Mouse (Mus musculus): ENCODE measurements around the gene Acot8.

Acot8 gene

DNA sequence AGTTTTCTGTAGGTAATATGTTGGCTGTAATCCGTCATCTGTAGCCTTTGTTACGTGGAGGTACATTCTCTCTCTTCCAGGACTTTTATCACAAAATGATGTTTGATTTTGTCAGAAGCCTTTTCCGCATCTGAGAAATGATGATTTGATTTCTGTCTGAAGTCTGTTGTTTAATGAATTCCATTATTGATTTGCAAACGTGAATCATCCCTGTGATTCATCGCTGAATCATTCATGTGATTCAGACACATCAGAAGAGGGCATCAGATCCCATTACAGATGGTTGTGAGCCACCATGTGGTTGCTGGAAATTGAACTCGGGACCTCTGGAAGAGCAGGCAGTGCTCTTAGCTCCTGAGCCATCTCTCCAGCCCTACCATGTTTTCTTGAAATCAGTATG lies 55.7 kb downstream of the Acot8 start:
- no peak for DNase-seq

DNA sequence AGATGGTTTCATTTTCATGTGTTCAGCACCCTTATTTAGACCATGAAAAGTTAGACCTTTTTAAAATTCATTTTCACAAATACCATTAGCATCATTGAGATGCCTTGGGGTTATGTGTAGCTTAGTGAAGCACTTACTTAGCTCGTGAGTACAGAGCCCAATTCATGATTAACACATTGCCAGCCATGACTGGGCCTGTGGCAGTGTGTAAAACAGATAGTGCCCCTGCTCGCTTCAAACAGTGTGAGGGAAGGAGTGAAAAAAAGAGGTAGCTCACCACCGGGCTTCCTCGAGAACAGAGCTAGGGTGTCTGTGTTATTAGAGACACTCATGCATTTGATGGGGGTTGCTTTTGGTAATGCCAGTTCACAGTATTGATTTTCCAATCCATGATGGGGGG lies 56.5 kb downstream of the Acot8 start:
- no peak for DNase-seq

DNA sequence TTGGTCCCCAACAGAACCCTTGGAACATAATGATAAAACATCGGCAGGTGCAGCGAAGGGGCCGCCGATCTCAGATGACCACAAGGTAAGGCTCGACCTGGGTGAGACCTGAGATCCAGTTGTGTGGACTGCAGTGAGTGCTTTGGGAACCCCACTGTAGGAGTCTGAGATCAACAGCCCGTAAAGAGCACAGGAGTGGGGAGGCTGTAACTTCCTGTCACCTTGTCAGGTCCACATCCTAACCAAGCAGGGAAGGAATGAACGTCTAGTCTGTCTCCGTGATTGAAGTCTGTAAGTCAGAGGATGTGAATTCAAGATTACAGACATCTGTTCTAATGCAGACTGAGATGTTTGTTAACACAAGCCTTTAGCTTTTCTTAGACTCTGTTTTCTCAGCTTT lies 58.0 kb downstream of the Acot8 start:
- no peak for DNase-seq

DNA sequence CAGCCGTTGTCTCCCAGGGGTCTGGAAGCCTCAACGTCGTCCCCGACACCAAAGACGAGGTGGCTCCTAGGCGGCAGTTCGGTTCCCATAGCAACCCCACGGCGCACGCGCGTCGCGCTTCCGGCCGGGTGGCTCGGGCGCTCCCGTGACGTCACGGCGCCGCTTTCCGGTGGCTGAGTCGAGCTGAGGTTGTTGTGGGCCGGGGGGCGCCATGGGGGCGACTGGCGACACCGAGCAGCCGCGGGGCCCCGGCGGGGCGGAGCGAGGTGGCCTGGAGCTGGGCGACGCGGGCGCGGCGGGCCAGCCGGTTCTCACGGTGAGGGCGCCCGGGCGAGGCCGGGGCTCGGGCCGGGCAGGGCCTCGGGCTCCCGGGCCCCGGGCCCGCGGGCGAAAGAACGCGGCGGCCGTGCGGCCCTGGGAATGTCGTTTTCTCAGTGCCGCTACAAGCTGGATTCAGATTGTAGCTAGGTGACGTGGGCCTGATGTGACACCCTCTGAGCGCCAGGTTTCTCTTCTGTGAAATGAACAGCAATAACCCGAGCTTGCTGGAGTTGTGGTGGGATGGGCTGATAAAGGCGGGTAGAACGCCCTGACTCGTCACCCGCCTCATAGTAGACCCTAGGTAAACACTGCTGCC lies 58.7 kb downstream of the Acot8 start, which contains the start of the genes Wfdc3 and Dnttip1:
Gene Wfdc3, minus strand, starts transcription at position 89 of the 637 bp plus-strand sequence.
Gene Dnttip1, plus strand, starts transcription at position 141 of the 637 bp plus-strand sequence.
- peak; percentile 88 for DNase-seq

DNA sequence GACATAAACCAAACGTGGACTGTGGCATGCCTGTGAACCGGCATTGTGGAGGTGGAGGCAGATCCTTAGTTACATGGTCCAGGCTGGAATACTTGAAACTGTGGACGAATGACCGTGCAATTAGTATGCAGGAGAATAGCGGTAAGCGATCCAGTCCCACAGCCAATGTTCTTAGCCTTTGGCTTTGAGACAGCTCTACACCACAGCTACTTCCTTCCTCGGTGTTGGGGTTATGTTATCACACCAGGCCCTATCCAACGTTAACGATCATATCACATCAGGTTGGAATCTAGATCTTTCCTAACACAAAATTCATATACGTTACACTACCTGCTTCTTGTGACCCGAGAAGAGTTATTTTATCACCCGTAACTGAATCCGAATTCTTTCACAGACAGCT lies 59.7 kb downstream of the Acot8 start:
- no peak for DNase-seq
